Mouse (Mus musculus) ES-E14 (cell line): ENCODE measurements around the gene Ssbp2. TPM values are rescaled to one million over a fixed set of nuclear protein-coding genes. Genes with fewer than 3 reads are reported as not detected.

ENCODE experiments used
- DNase-seq: peaks from one replicate; pipeline ENCODE4 v3.0.0-alpha.2; 2013; ENCODE audit warnings: low read depth, low spot score
- H3K27ac ChIP-seq: 2 replicates; pipeline ENCODE4 v1.5.1; 2012; ENCODE audit warnings: low read depth, mild to moderate bottlenecking, low read length, moderate library complexity, mixed read lengths; ENCODE audit not compliant: poor library complexity, insufficient read depth, severe bottlenecking
- H3K36me3 ChIP-seq: 2 replicates; pipeline ENCODE4 v1.6.1; 2012; ENCODE audit warnings: mild to moderate bottlenecking, low read length, moderate library complexity, mixed read lengths; ENCODE audit not compliant: control insufficient read depth, poor library complexity, insufficient read depth, severe bottlenecking
- H3K4me1 ChIP-seq, 2 experiments: fragments of 150-350 bp in 1 of 2; sonication (generic) in 1 of 2; 2 replicates each; pipeline ENCODE4 v1.6.1; 2012; ENCODE audit warnings: low read length in 2 of 2, mild to moderate bottlenecking in 1 of 2, mixed read lengths in 1 of 2; ENCODE audit not compliant: control insufficient read depth in 2 of 2, insufficient read depth in 2 of 2, poor library complexity in 1 of 2
- H3K4me3 ChIP-seq, 2 experiments: fragments of 150-350 bp in 1 of 2; sonication (generic) in 1 of 2; 2 replicates each; pipeline ENCODE4 v1.5.1; 2012; ENCODE audit warnings: low read length in 2 of 2, low read depth in 1 of 2, mild to moderate bottlenecking in 1 of 2, mixed read lengths in 1 of 2; ENCODE audit not compliant: insufficient read depth in 1 of 2, poor library complexity in 1 of 2, severe bottlenecking in 1 of 2
- H3K9ac ChIP-seq: 2 replicates; pipeline ENCODE4 v1.6.1; 2012; ENCODE audit warnings: low read depth, mild to moderate bottlenecking, low read length, mixed read lengths; ENCODE audit not compliant: poor library complexity, insufficient read depth, severe bottlenecking
- H3K9me3 ChIP-seq: fragments of 150-350 bp; sonication (generic); 2 replicates; pipeline ENCODE4 v1.6.1; 2012; ENCODE audit warnings: low read depth, mild to moderate bottlenecking, low read length; ENCODE audit not compliant: control insufficient read depth, insufficient read depth
- CHD2 ChIP-seq: IDR thresholded peaks from 2 replicates; pipeline ENCODE4 v1.6.1; 2014; ENCODE audit warnings: mild to moderate bottlenecking, low read depth, low read length, inconsistent platforms
- HCFC1 ChIP-seq: IDR thresholded peaks from 2 replicates; pipeline ENCODE4 v1.6.1; 2012; ENCODE audit warnings: low read length, inconsistent platforms, borderline replicate concordance; ENCODE audit not compliant: insufficient read depth
- MAFK ChIP-seq: IDR thresholded peaks from 2 replicates; pipeline ENCODE4 v1.6.1; 2014; ENCODE audit warnings: mild to moderate bottlenecking, low read depth, low read length, inconsistent platforms; ENCODE audit not compliant: insufficient read depth
- ZC3H11A ChIP-seq: IDR thresholded peaks from 2 replicates; pipeline ENCODE4 v1.6.1; 2012; ENCODE audit warnings: low read depth, mild to moderate bottlenecking, inconsistent platforms, low read length, borderline replicate concordance
- ZNF384 ChIP-seq: IDR thresholded peaks from 2 replicates; pipeline ENCODE4 v1.6.1; 2012; ENCODE audit warnings: low read depth, low read length, inconsistent platforms
- in situ Hi-C, 2 experiments: fragments of 600-800 bp; cut with MboI; formaldehyde crosslinking; loops; one replicate each; pipeline ENCODE4 v1.15.1; 2025; ENCODE audit warnings: low sequenced_read_pairs in 2 of 2, inconsistent platforms in 1 of 2; ENCODE audit not compliant: unreplicated experiment in 2 of 2
- total RNA-seq: library from RNA; depleted of rRNA; stranded (reverse); fragments of 300-350 nt; gene quantifications from 2 replicates; pipeline ENCODE4 v1.2.3, GENCODE M21; 2012

Ssbp2 gene
- total RNA-seq, 1 experiment, result 7.2 TPM

DNA sequence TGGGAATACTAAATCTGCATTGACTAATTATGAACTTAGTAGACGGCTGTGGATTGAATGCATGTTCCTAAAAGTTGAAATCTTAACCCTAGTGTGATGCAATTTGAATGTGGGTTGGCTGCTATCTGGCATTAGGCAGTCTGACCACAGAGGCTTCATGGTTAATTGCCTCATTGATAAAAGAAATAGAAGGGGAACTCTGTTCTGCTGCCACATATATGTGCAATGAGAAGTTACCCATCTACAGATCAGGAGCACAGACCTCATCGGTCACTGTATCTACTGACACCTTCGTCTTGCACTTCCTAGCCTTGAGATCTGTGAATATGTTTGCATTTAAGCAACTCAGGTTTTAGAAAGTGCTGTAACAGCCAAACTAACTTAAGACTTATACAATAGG is 151.8 kb downstream of the Ssbp2 start:
- Histone ChIP-seq H3K4me1 (no peaks in the 10 kb centered on the region), H3K4me3 (no peak overlapping the region), H3K9me3 (no peaks in the 10 kb centered on the region), H3K27ac (no peak overlapping the region), H3K36me3 (no peaks in the 10 kb centered on the region), H3K9ac (no peak overlapping the region)
- no peak for DNase-seq
- in situ Hi-C loops, result no loop called here
- TF ChIP-seq HCFC1, result no peak
- TF ChIP-seq ZNF384, result no peak
- TF ChIP-seq MAFK, result no peak
- no peak for TF ChIP-seq CHD2
- no peak for TF ChIP-seq ZC3H11A

DNA sequence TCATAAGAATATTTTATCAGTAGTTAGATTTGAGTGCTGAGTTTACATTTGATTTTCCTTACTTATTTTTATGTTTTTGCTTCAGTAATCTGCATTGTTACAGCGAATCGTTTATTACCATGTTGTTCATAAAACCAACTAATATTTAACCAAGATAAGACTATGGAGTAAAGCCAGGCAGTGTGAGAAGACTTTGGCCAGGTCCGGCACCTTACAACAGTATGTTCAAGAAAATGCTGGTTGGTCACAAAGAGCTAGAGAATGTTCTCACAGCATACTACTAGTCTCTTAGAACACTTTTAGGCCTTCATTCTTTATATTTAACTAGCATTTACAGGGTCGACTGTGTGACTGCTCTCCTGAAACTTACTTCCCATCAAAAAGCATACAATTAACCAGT is 152.5 kb downstream of the Ssbp2 start:
- no peak for DNase-seq
- no peak overlapping the region for H3K9ac ChIP-seq
- no peak overlapping the region for H3K27ac ChIP-seq
- H3K9me3 ChIP-seq, result no peaks in the 10 kb centered on the region
- H3K4me3 ChIP-seq, result no peak overlapping the region
- no peaks in the 10 kb centered on the region for H3K36me3 ChIP-seq
- no peaks in the 10 kb centered on the region for H3K4me1 ChIP-seq
- TF ChIP-seq ZC3H11A, result no peak
- in situ Hi-C loops, result no loop called here

DNA sequence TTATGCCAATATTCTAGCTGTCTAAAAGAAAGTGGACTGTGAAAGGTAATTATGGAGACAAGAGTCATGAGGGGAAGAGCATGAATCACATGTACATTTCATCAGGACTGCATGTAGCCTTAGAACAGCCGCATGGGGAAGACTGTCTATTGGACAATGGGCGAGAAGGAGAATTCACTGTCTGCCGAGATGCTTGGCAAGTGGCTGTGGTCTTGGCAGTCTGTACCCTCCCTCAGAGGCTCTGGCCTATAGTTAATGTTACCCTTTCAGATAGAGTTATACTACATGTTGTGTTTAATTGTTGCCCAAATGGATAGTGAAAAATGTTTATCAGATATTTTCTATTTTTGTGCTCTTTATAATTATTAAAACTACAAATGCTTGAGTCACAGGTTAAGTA is 156.0 kb downstream of the Ssbp2 start:
- H3K4me1 ChIP-seq, result no peaks in the 10 kb centered on the region
- no peak overlapping the region for H3K9ac ChIP-seq
- H3K27ac ChIP-seq, result no peak overlapping the region
- H3K9me3 ChIP-seq, result no peaks in the 10 kb centered on the region
- TF ChIP-seq HCFC1 (no peak), MAFK (no peak), ZNF384 (no peak), CHD2 (no peak), ZC3H11A (no peak)
- no peak overlapping the region for H3K4me3 ChIP-seq
- no peaks in the 10 kb centered on the region for H3K36me3 ChIP-seq
- in situ Hi-C loops, result no loop called here
- DNase-seq, result no peak

DNA sequence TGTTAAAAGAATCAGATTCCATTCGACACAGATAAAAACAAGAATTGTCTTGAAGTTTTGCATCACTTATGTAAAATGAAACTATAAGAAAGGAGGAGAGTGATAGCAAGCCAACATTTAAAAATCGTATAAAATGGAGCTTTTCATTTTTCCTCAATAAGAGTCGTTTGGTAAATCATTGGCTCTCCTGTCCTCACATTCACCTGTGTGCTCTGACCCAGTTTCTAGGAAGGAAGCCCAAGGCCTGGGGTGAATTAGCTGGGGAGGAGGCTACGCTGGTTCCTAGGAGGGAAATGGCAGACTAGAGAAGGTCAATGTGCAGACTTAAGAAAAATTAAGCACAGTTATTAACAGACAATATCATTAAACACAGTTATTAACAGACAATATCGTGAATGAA is 156.8 kb downstream of the Ssbp2 start:
- no peak overlapping the region for H3K9ac ChIP-seq
- no peak overlapping the region for H3K4me3 ChIP-seq
- H3K9me3 ChIP-seq, result no peaks in the 10 kb centered on the region
- no peak for TF ChIP-seq ZNF384
- no peak for TF ChIP-seq MAFK
- TF ChIP-seq HCFC1, result no peak
- TF ChIP-seq CHD2, result no peak
- no peak for TF ChIP-seq ZC3H11A
- in situ Hi-C loops, result no loop called here
- H3K4me1 ChIP-seq, result no peaks in the 10 kb centered on the region
- DNase-seq, result no peak
- H3K27ac ChIP-seq, result no peak overlapping the region
- no peaks in the 10 kb centered on the region for H3K36me3 ChIP-seq

DNA sequence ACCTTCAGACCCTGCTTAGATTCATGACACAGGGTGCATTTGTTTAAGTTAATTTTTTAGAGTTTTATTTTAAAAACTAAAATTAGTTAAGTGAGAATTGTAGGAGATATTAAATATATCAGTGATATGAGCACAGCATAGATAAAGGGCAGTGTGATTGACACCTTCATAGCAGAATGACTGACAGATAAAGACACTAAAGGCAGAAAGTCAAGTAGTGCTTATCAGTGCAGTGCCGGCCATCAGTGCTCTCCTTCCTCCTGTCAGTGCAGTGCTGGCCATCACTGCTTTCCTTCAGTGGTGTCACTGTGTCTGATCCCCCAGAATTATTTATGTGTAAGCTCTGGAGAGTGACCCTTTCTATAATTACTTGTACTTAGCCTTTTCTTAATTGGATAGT is 159.3 kb downstream of the Ssbp2 start:
- in situ Hi-C loops, result no loop called here
- no peak overlapping the region for H3K4me3 ChIP-seq
- no peak for TF ChIP-seq HCFC1
- TF ChIP-seq CHD2, result no peak
- TF ChIP-seq ZC3H11A, result no peak
- no peak for TF ChIP-seq ZNF384
- no peak for TF ChIP-seq MAFK

More for the DNA sequence above, 159.3 kb downstream of the Ssbp2 start:
- H3K36me3 ChIP-seq, result no peaks in the 10 kb centered on the region
- DNase-seq, result no peak
- no peaks in the 10 kb centered on the region for H3K4me1 ChIP-seq
- H3K27ac ChIP-seq, result no peak overlapping the region
- H3K9ac ChIP-seq, result no peak overlapping the region
- no peaks in the 10 kb centered on the region for H3K9me3 ChIP-seq
